Mouse (Mus musculus): ENCODE measurements at regions not wholly inside any gene's neighbourhood (a gene's known extent, or its start where the extent isn't known, plus 50 kb on each side); places are given as distances from the start of the nearest gene placed in this dataset.

DNA sequence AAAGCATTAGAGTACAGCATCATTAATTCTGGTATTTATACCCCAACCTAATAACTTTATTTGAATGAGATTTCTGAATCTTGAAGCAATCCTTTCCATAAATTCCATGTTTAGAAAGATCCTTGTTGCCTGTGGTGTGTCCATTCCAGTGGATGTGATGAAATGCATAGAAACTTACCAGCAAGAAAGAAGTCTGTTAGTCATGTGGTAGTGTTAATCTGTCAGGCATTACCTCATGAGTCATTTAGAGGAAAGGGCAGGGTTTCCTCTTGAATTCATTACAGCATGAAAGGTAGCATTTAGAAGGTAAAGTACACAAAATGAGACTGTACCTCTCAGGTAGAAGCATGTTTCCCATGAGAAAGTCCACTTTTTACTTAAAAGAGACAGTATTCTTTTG is 310.3 kb upstream of the N6amt1 start:
- no peaks in the 10 kb centered on the region for H3K4me1 ChIP-seq
- H3K27me3 ChIP-seq: no peaks in the 10 kb centered on the region
- no peaks in the 10 kb centered on the region for H3K9me3 ChIP-seq
- no peak overlapping the region for H3K4me3 ChIP-seq (replicated peaks)
- no peaks in the 10 kb centered on the region for H3K36me3 ChIP-seq (replicated peaks)
- no peak overlapping the region for H3K4me2 ChIP-seq
- H3K27ac ChIP-seq: no peak overlapping the region
- ATAC-seq (ENCODE audit: low FRiP score): no peak
- no peak overlapping the region for H3K9ac ChIP-seq

DNA sequence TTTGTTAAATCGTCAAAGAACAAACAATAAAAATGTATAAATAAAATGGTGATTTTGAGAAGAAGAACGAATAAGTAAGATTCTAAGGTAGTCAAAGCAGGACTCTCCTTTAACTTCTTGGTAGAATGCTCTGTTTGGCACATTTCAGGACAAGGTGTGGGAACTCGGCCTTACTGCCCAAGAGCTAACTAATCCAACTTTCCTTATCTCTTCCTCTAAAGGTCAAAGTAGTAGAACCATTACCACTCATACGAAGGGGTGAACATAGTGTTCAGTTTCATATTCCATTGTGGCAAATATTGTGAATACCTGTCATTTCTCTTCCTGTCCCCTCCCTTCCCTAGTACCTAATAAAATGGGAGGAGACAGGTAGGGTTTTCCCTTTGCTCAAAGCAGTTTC is 313.6 kb upstream of the N6amt1 start:
- H3K27me3 ChIP-seq: no peaks in the 10 kb centered on the region
- WGBS: 84% methylated on average over 4 of the region's 4 CpGs

DNA sequence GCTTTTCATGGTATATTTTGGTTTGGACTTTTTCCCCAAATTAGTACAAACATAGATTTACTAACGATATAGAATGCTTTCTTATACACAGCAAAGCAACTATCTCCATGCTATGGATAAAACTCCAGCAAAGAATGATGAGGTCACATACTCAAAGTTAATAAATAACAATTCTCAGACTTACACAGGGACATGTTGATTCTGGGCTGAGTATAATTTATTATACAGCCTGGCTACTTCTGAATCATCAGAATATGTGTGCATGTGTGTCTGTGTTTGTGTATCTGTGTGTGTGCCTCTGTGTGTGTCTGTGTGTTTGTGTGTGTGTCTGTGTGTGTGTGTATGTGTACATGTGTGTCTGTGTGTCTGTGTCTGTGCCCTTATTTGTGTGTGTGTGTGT is 314.1 kb upstream of the N6amt1 start:
- Histone ChIP-seq H3K9ac (no peak overlapping the region), H3K4me2 (no peak overlapping the region), H3K36me3 (replicated peaks) (no peaks in the 10 kb centered on the region), H3K27me3 (no peaks in the 10 kb centered on the region), H3K4me1 (no peaks in the 10 kb centered on the region), H3K27ac (no peak overlapping the region), H3K9me3 (no peaks in the 10 kb centered on the region), H3K4me3 (replicated peaks) (no peak overlapping the region)
- WGBS: 90% methylated on average over 1 of the region's 1 CpGs
- no peak for ATAC-seq (ENCODE audit: low FRiP score)

More for the DNA sequence above, 313.6 kb upstream of the N6amt1 start:
- H3K4me1 ChIP-seq: no peaks in the 10 kb centered on the region
- H3K4me3 ChIP-seq (replicated peaks): no peak overlapping the region
- no peaks in the 10 kb centered on the region for H3K36me3 ChIP-seq (replicated peaks)
- H3K27ac ChIP-seq: no peak overlapping the region
- no peak overlapping the region for H3K4me2 ChIP-seq
- no peak overlapping the region for H3K9ac ChIP-seq
- no peak for ATAC-seq (ENCODE audit: low FRiP score)
- no peaks in the 10 kb centered on the region for H3K9me3 ChIP-seq

DNA sequence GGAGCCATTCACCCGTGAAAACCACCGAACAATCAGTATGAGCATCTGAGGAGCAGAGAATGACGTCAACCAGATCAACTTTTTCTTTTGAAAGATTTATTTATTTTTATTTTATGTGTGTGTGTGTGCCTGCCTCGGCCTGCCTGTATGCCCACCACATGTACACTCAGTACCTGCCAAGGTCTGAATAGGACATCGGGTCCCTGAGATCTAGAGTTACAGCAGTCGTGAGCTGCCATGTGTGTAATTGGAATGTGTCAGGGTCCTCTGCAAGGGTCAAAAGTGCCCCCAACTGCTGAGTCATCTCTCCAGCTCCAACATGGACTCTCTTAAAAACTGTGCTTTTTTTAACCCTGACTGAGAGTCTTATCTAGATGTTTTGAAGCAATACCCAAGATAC is 316.9 kb upstream of the N6amt1 start:
- H3K9ac ChIP-seq: no peak overlapping the region
- no peaks in the 10 kb centered on the region for H3K27me3 ChIP-seq
- no peaks in the 10 kb centered on the region for H3K36me3 ChIP-seq (replicated peaks)
- no peaks in the 10 kb centered on the region for H3K9me3 ChIP-seq
- no peak for ATAC-seq (ENCODE audit: low FRiP score)
- no peaks in the 10 kb centered on the region for H3K4me1 ChIP-seq
- no peak overlapping the region for H3K27ac ChIP-seq
- no peak overlapping the region for H3K4me3 ChIP-seq (replicated peaks)
- 87% methylated on average over 6 of the region's 6 CpGs for WGBS
- no peak overlapping the region for H3K4me2 ChIP-seq

DNA sequence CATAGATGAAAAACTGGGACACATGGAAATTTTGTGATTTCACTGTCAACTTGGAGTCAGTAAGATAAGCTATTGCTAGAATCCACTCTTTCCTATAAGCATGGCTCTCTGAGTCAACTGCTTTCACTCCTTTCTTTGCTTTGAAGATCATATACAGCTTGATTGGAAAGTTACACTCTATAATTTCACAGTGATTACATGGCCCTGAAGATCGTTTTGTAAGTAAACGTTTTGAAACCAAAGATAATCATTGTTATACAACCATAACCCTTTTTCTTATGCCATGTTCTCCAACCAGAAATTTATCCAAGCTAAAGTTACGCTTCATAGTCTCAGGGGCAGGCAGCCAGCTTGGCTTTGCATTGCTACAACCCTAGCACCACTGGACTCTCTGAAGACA is 322.1 kb upstream of the N6amt1 start:
- Histone ChIP-seq H3K27ac (no peak overlapping the region), H3K36me3 (replicated peaks) (no peaks in the 10 kb centered on the region), H3K4me1 (no peaks in the 10 kb centered on the region), H3K4me2 (no peak overlapping the region), H3K27me3 (no peaks in the 10 kb centered on the region), H3K4me3 (replicated peaks) (no peak overlapping the region), H3K9me3 (no peaks in the 10 kb centered on the region), H3K9ac (no peak overlapping the region)
- ATAC-seq (ENCODE audit: low FRiP score): no peak
- WGBS: 84% methylated on average over 3 of the region's 3 CpGs

DNA sequence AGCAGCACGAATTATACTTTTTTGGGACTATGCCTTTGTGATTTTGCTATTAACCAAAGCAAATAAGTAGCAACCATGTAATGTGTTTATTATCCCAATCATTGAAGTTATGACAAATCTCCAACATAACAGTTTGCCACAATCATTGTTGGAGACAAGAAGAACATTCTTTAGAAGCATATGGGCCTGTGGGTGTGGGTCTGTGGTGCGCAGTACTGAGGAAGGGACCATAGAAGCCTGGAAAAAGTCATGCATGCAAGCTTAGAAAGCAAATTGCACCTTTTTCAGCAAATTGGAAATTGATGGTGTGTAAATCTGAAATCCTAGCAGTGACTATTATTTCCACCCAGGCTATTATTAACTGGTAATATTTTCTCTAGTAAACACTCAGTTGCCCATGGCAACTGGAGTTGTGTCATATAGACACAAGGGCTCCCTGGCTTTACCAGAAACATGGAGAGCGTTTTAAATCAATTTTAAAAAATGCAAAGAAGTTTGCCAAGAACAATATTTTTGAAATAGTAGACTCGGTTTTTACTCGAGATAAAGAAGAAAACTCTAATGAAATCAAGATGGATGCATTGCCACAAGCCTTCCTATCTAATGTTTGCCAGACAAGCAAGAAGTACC is 325.4 kb upstream of the N6amt1 start:
- no peaks in the 10 kb centered on the region for H3K9me3 ChIP-seq
- ATAC-seq (ENCODE audit: low FRiP score): no peak
- 82% methylated on average over 5 of the region's 5 CpGs for WGBS

DNA sequence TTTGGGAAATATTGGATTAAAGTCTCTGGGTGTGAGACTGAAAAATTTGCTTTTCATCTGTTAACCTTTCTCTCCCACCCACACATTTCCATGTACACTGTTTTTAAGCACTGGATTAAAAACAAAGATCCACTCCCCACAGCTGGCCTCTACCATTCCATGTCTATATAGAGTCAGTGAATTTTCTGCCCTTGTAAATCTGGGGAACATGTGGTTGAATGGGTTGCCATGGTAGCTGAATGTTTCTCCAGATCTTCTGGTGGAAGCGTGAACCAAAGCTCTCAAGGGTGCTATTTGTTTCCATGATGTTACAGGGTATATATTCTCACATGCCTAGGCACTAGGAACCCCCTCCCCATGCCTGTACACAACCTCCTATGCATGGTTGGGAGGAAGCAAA is 326.4 kb upstream of the N6amt1 start:
- Histone ChIP-seq H3K9ac (no peak overlapping the region), H3K36me3 (replicated peaks) (no peaks in the 10 kb centered on the region), H3K4me3 (replicated peaks) (no peak overlapping the region), H3K27ac (no peak overlapping the region), H3K4me1 (no peaks in the 10 kb centered on the region), H3K9me3 (no peaks in the 10 kb centered on the region), H3K27me3 (no peaks in the 10 kb centered on the region), H3K4me2 (no peak overlapping the region)
- ATAC-seq (ENCODE audit: low FRiP score): no peak
- WGBS: 81% methylated on average over 1 of the region's 1 CpGs

More for the DNA sequence above, 325.4 kb upstream of the N6amt1 start:
- H3K4me3 ChIP-seq (replicated peaks): no peak overlapping the region
- no peak overlapping the region for H3K27ac ChIP-seq
- no peaks in the 10 kb centered on the region for H3K27me3 ChIP-seq
- H3K9ac ChIP-seq: no peak overlapping the region
- H3K4me2 ChIP-seq: no peak overlapping the region
- H3K36me3 ChIP-seq (replicated peaks): no peaks in the 10 kb centered on the region
- no peaks in the 10 kb centered on the region for H3K4me1 ChIP-seq

DNA sequence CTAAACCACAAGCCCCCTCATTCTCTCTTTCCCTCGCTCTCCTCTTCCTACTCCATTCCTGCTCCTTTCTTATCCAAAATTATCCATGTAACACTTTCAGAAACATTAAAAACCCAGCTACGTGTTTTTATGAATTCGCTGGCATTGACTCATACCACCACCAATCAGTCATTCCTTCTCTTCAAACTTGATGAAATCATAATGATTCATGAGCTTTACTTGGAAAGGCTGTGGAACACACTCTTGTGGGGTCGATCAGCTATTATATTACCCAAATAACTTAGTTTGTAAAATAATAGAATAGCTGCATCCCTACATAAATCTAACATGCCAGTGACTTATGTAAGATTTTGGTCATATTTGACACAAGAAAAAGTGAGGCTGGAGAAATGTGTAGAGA is 331.9 kb upstream of the N6amt1 start:
- H3K4me2 ChIP-seq: no peak overlapping the region
- ATAC-seq (ENCODE audit: low FRiP score): no peak
- H3K27ac ChIP-seq: no peak overlapping the region
- H3K36me3 ChIP-seq (replicated peaks): no peaks in the 10 kb centered on the region
- no peaks in the 10 kb centered on the region for H3K27me3 ChIP-seq
- no peak overlapping the region for H3K4me3 ChIP-seq (replicated peaks)
- H3K9ac ChIP-seq: no peak overlapping the region
- H3K4me1 ChIP-seq: no peaks in the 10 kb centered on the region
- no peaks in the 10 kb centered on the region for H3K9me3 ChIP-seq
- WGBS: 90% methylated on average over 4 of the region's 4 CpGs

DNA sequence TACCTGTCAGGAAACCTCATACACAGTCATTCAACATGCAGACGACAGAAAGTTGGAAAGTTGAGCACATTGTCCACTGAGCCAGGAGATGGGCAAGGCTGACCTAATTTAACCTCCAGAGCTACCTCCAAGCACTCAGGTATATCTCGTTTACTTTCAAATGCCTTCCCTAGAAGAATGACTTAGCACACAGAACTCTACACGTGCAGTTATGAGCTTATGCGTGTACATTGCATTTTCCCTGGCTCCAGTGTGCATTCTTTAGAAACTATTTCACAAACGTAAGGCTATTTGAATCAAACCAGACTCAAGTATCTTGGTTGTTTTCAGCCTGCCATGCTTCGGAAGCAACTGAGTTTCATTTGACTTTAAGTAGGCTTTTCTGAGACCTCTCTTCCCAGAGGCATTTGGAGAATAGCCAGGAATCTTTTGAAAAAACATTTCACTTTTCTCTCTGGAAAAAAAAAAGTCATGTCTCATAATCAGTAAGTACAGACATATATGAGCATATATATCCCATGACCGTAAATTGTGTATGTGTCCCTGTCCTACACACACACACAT is 336.8 kb upstream of the N6amt1 start:
- H3K4me1 ChIP-seq: no peaks in the 10 kb centered on the region
- H3K27ac ChIP-seq: no peak overlapping the region
- no peaks in the 10 kb centered on the region for H3K27me3 ChIP-seq
- no peaks in the 10 kb centered on the region for H3K36me3 ChIP-seq (replicated peaks)
- ATAC-seq (ENCODE audit: low FRiP score): no peak
- no peak overlapping the region for H3K4me3 ChIP-seq (replicated peaks)
- no peak overlapping the region for H3K4me2 ChIP-seq
- no peak overlapping the region for H3K9ac ChIP-seq
- H3K9me3 ChIP-seq: no peaks in the 10 kb centered on the region
- 88% methylated on average over 7 of the region's 7 CpGs for WGBS

DNA sequence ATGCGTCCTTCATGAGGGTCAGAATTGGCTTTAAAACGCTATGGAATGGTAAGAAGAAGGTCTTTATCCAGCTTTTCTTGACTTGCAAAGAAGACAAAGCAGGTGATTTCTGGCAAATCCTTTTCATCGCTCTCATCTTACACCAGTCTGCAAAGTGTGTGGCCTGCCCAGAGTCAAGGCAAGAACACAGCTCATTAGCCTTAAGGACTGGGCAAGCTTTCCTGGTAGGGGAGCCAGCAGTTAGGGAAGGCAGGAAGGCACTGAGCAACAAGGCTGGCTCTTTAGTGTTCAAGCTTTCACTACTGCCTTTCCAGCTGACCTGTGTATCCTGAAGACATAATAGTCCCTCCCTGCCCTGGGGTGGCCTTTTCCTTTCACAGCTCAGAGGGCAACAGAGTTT is 352.4 kb upstream of the N6amt1 start:
- H3K36me3 ChIP-seq (replicated peaks): no peaks in the 10 kb centered on the region
- H3K4me3 ChIP-seq (replicated peaks): no peak overlapping the region
- no peak overlapping the region for H3K9ac ChIP-seq
- H3K4me2 ChIP-seq: no peak overlapping the region
- no peaks in the 10 kb centered on the region for H3K9me3 ChIP-seq
- WGBS: 55% methylated on average over 3 of the region's 3 CpGs
- peak; percentile 42; the same call in 1 of the 2 replicates for ATAC-seq (ENCODE audit: low FRiP score)
- no peaks in the 10 kb centered on the region for H3K27me3 ChIP-seq
- H3K4me1 ChIP-seq: peaks cover 9% of the 10 kb centered on the region
- H3K27ac ChIP-seq: peak overlapping the region; percentile 65

DNA sequence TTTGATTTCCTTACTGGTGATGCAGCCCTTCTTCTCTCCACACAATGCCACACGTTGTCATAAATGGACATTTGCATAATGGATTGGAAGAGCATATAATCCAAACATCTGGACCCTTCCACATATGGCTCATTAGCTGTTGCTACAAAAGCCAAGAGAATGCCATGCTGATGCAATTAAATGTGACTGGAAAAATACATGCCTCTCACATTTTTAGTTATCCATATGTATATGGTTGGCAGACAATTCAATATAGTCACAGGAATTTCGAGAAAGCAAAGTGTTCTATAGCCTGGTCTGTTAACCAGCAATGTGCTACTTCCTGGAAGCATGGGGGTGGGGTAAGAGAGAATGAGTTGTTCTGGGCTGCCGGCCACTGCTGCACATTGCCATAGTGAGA is 352.9 kb upstream of the N6amt1 start:
- Histone ChIP-seq H3K4me1 (peaks cover 9% of the 10 kb centered on the region), H3K27ac (no peak overlapping the region; the same call in 1 of the 2 replicates), H3K36me3 (replicated peaks) (no peaks in the 10 kb centered on the region), H3K4me2 (no peak overlapping the region), H3K27me3 (no peaks in the 10 kb centered on the region), H3K9me3 (no peaks in the 10 kb centered on the region), H3K4me3 (replicated peaks) (no peak overlapping the region), H3K9ac (no peak overlapping the region)
- WGBS: 40% methylated on average over 3 of the region's 3 CpGs
- ATAC-seq (ENCODE audit: low FRiP score): peak; percentile 83

DNA sequence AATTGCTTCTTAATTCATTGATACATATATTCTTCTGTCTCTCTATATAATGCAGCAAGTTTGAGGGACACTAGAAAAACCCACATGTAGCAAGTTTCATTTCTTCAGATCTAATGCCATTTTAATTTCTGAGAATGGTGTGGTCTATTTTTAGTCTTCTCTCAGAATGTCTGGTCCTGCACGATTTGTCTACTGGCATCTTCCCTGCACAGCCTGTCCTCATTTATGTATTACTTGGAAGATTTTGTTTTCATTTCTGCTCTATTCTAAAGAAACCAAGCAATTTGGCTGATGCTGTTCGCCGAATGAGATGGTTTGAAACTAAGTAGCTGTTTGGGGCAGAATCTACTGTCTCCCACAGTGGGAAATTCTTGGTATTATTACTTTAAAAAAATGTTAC is 382.3 kb upstream of the N6amt1 start:
- Histone ChIP-seq H3K36me3 (replicated peaks) (no peaks in the 10 kb centered on the region), H3K4me1 (no peaks in the 10 kb centered on the region), H3K9ac (no peak overlapping the region), H3K4me3 (replicated peaks) (no peak overlapping the region), H3K27ac (no peak overlapping the region), H3K4me2 (no peak overlapping the region), H3K27me3 (no peaks in the 10 kb centered on the region), H3K9me3 (no peaks in the 10 kb centered on the region)
- no peak for ATAC-seq (ENCODE audit: low FRiP score)
- WGBS: 83% methylated on average over 3 of the region's 3 CpGs

DNA sequence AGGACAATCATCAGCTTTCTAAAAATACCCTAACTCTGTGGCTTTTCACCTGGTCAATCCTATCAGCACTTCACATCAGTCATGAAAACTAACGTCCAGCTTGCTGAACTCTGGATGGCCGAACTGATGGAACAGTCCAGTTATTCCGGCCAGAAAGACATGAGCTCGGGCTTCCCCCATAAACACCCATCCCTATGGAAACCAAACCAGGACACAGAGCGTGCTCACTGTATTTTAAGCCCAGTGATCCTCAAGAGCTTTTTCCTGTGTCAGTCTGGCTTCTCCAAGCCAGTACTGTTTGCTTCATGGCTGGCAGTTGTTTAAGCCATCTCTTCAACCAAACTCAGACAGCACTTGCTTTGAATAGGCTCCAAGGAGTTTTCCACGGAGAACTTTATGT is 404.3 kb upstream of the N6amt1 start:
- H3K4me2 ChIP-seq: no peak overlapping the region
- H3K27ac ChIP-seq: no peak overlapping the region
- H3K4me1 ChIP-seq: no peaks in the 10 kb centered on the region
- no peaks in the 10 kb centered on the region for H3K9me3 ChIP-seq
- no peak for ATAC-seq (ENCODE audit: low FRiP score)
- no peaks in the 10 kb centered on the region for H3K27me3 ChIP-seq
- no peaks in the 10 kb centered on the region for H3K36me3 ChIP-seq (replicated peaks)
- no peak overlapping the region for H3K9ac ChIP-seq
- 88% methylated on average over 6 of the region's 6 CpGs for WGBS
- no peak overlapping the region for H3K4me3 ChIP-seq (replicated peaks)
